Comparison of ENCODE assay signal across 9 mouse cellular contexts in genomic region chr9:121303748-121304147, GRCm38 (mm10). TPM values are rescaled to one million over a fixed set of nuclear protein-coding genes. Genes with fewer than 3 reads are reported as not detected.
A peak's percentile ranks its signal among the peaks of the same experiment; 100 is the strongest.
DNase-seq lines count a peak whose midpoint lies in the region; ATAC-seq and TF ChIP-seq lines count a peak whose summit lies in the region.
"Had no signal": no experiment of that assay in that cellular context is flagged by ENCODE, and none has a peak within 500 bp of the region (broad histone marks: within the 10 kb centered on the region; RNA-seq: fewer than 3 reads in every experiment).

No protein-coding gene starts in this region.

- no peak for TF ChIP-seq CTCF in layer of hippocampus, adult 2 months (conservative IDR thresholded peaks at IDR 0.05)
- TF ChIP-seq CTCF in hindbrain, postnatal 0 days (IDR thresholded peaks at IDR 0.05; ENCODE audit: low read depth), result no peak

- no peak overlapping the region for H3K4me3 ChIP-seq in layer of hippocampus, adult 2 months
- no peak overlapping the region for H3K4me3 ChIP-seq in embryonic facial prominence, embryonic 10.5 days
- no peak overlapping the region for H3K4me3 ChIP-seq in hindbrain, postnatal 0 days (ENCODE audit: low read length)
- no peak overlapping the region for H3K4me3 ChIP-seq in neural tube, embryonic 13.5 days
- H3K4me3 ChIP-seq: embryonic facial prominence, embryonic 13.5 days had no signal

- H3K27me3 ChIP-seq in embryonic facial prominence, embryonic 10.5 days (replicated peaks; ENCODE audit: low read depth, poor library complexity, severe bottlenecking), result peaks cover 2% of the 10 kb centered on the region; the same call in 1 of the 2 replicates
- H3K27me3 ChIP-seq in hindbrain, postnatal 0 days (ENCODE audit: insufficient read depth, low read length), result no peaks in the 10 kb centered on the region
- no peaks in the 10 kb centered on the region for H3K27me3 ChIP-seq in neural tube, embryonic 13.5 days
- H3K27me3 ChIP-seq: embryonic facial prominence, embryonic 13.5 days had no signal

- 0 out of 2 replicates have a peak overlapping the region, but pooled peaks have one; percentile 2 for H3K4me2 ChIP-seq in hindbrain, postnatal 0 days (ENCODE audit: low read depth, low read length)
- peak overlapping the region; percentile 39 for H3K4me2 ChIP-seq in neural tube, embryonic 13.5 days
- H3K4me2 ChIP-seq: embryonic facial prominence, embryonic 13.5 days had no signal

- H3K36me3 ChIP-seq in embryonic facial prominence, embryonic 10.5 days (replicated peaks), result 0 out of 2 replicates have a peak, but pooled peaks cover 2% of the 10 kb centered on the region
- no peaks in the 10 kb centered on the region for H3K36me3 ChIP-seq in hindbrain, postnatal 0 days (ENCODE audit: insufficient read depth, low read length)
- no peaks in the 10 kb centered on the region for H3K36me3 ChIP-seq in neural tube, embryonic 13.5 days
- H3K36me3 ChIP-seq: embryonic facial prominence, embryonic 13.5 days had no signal

- H3K27ac ChIP-seq in layer of hippocampus, adult 2 months, result peak overlapping the region; percentile 36
- H3K27ac ChIP-seq in embryonic facial prominence, embryonic 10.5 days (replicated peaks), result peak overlapping the region; percentile 57; the same call in 1 of the 2 replicates
- H3K27ac ChIP-seq in hindbrain, postnatal 0 days, result peak overlapping the region; percentile 54; the same call in 1 of the 2 replicates
- H3K27ac ChIP-seq in neural tube, embryonic 13.5 days (replicated peaks), result peak overlapping the region; percentile 52
- H3K27ac ChIP-seq: embryonic facial prominence, embryonic 13.5 days had no signal

- peak overlapping the region; percentile 28; the same call in 1 of the 2 replicates for H3K9ac ChIP-seq in hindbrain, postnatal 0 days (replicated peaks; ENCODE audit: low read length)
- H3K9ac ChIP-seq in neural tube, embryonic 13.5 days, result 0 out of 2 replicates have a peak overlapping the region, but pooled peaks have one; percentile 41
- H3K9ac ChIP-seq: embryonic facial prominence, embryonic 13.5 days had no signal

- WGBS in embryonic facial prominence, embryonic 10.5 days, result 34% methylated on average over 9 of the region's 9 CpGs
- WGBS in hindbrain, postnatal 0 days, result 19% methylated on average over 9 of the region's 9 CpGs
- WGBS in neural tube, embryonic 13.5 days, result 14% methylated on average over 9 of the region's 9 CpGs

- H3K4me1 ChIP-seq in embryonic facial prominence, embryonic 10.5 days, result peaks cover 62% of the 10 kb centered on the region
- peaks cover 32% of the 10 kb centered on the region for H3K4me1 ChIP-seq in hindbrain, postnatal 0 days (ENCODE audit: insufficient read depth, low read length)
- H3K4me1 ChIP-seq in neural tube, embryonic 13.5 days (replicated peaks), result peaks cover 58% of the 10 kb centered on the region

- no peaks in the 10 kb centered on the region for H3K9me3 ChIP-seq in embryonic facial prominence, embryonic 10.5 days
- H3K9me3 ChIP-seq in hindbrain, postnatal 0 days (ENCODE audit: low read length), result no peaks in the 10 kb centered on the region
- H3K9me3 ChIP-seq in neural tube, embryonic 13.5 days, result no peaks in the 10 kb centered on the region
- H3K9me3 ChIP-seq: embryonic facial prominence, embryonic 13.5 days had no signal

- 0 out of 2 replicates have a peak, but pooled peaks have one; percentile 24 for ATAC-seq in hindbrain, postnatal 0 days
- ATAC-seq in neural tube, embryonic 13.5 days (ENCODE audit: low read depth), result peak; percentile 41; the same call in 1 of the 2 replicates
- no peak for ATAC-seq in frontal cortex, adult (ENCODE audit: low TSS enrichment)

- DNase-seq in layer of hippocampus, adult 2 months (ENCODE audit: low spot score in 2 of 2), result peak in 1 of 2 experiments; percentile 8
- no peak for DNase-seq in layer of hippocampus, postnatal 36 days
- DNase-seq in embryonic facial prominence, embryonic 10.5 days (ENCODE audit: low spot score), result no peak
- DNase-seq in hindbrain, postnatal 0 days (ENCODE audit: low spot score), result no peak
- no peak for DNase-seq in frontal cortex, postnatal 14 days (ENCODE audit: low spot score in 2 of 2)
- DNase-seq in right cerebral cortex, postnatal 25 days, result no peak

RNA-seq across cellular contexts. Expression of gene Trak1, which starts 6.4 kb away (rescaled TPM):
- total RNA-seq in layer of hippocampus, adult 2 months (2021), result 100 to 1,000 TPM; 255 to 260 TPM
- 100 to 1,000 TPM; 235 to 247 TPM for total RNA-seq in layer of hippocampus, postnatal 36 days (2021)
- polyA plus RNA-seq in embryonic facial prominence, embryonic 10.5 days (2016; fragmentation: Nextera tagmentation; extraction: Ambion mirVana), result 14.1 and 14.7 TPM in 2 replicates
- 129 and 170 TPM in 2 replicates for total RNA-seq in hindbrain, postnatal 0 days (2014; rRNA removed)
- 55.7 and 57.8 TPM in 2 replicates for polyA plus RNA-seq in hindbrain, postnatal 0 days (2015; fragmentation: Nextera tagmentation; extraction: Ambion mirVana)
- 43.4 and 44.3 TPM in 2 replicates for polyA plus RNA-seq in neural tube, embryonic 13.5 days (2015; fragmentation: Nextera tagmentation; extraction: Ambion mirVana)

RNA-seq across cellular contexts. Expression of gene Ulk4, which starts 26.8 kb away (rescaled TPM):
- total RNA-seq in layer of hippocampus, adult 2 months (2021), result 1 to 10 TPM; 9.5 to 9.9 TPM
- total RNA-seq in layer of hippocampus, postnatal 36 days (2021), result 10 to 100 TPM in 1 of 2 experiments, 1 to 10 TPM in 1; 7.2 to 10.6 TPM
- 140 TPM in 2 replicates for polyA plus RNA-seq in embryonic facial prominence, embryonic 10.5 days (2016; fragmentation: Nextera tagmentation; extraction: Ambion mirVana)
- total RNA-seq in hindbrain, postnatal 0 days (2014; rRNA removed), result 8.9 and 20.0 TPM in 2 replicates
- polyA plus RNA-seq in hindbrain, postnatal 0 days (2015; fragmentation: Nextera tagmentation; extraction: Ambion mirVana), result 76.3 and 80.8 TPM in 2 replicates
- polyA plus RNA-seq in neural tube, embryonic 13.5 days (2015; fragmentation: Nextera tagmentation; extraction: Ambion mirVana), result 115 and 160 TPM in 2 replicates
